Mouse (Mus musculus): Measurements from ENCODE around the gene Trpc7. TPM values are rescaled to one million over a fixed set of nuclear protein-coding genes. Genes with fewer than 3 reads are reported as not detected.

Trpc7 gene
- polyA plus RNA-seq, 1 experiment from 2014 or later = not detected

- H3K27me3 ChIP-seq (ENCODE audit: poor library complexity, severe bottlenecking) = no peaks in the 10 kb centered on the region
- H3K4me1 ChIP-seq = no peaks in the 10 kb centered on the region
- no peak overlapping the region for H3K27ac ChIP-seq
- 75% methylated on average over 6 of the region's 6 CpGs for WGBS
- H3K4me3 ChIP-seq = no peak overlapping the region
- H3K36me3 ChIP-seq (replicated peaks) = peaks cover 100% of the 10 kb centered on the region
- DNase-seq (ENCODE audit: extremely low spot score, low spot score) = no peak
- no peaks in the 10 kb centered on the region for H3K9me3 ChIP-seq
These were observed 160.4 kb downstream of the Trpc7 start for GRCm38 (mm10) chr13:56735212-56735875.

- H3K4me1 ChIP-seq = no peaks in the 10 kb centered on the region
- H3K27ac ChIP-seq = no peak overlapping the region
- WGBS = 87% methylated on average over 4 of the region's 4 CpGs
- H3K9me3 ChIP-seq = no peaks in the 10 kb centered on the region
- H3K36me3 ChIP-seq (replicated peaks) = peaks cover 100% of the 10 kb centered on the region
- DNase-seq (ENCODE audit: extremely low spot score, low spot score) = no peak
- H3K27me3 ChIP-seq (ENCODE audit: poor library complexity, severe bottlenecking) = no peaks in the 10 kb centered on the region
- no peak overlapping the region for H3K4me3 ChIP-seq
These were observed 161.2 kb downstream of the Trpc7 start for GRCm38 (mm10) chr13:56734617-56735016.

- H3K4me1 ChIP-seq = peaks cover 7% of the 10 kb centered on the region; the same call in 1 of the 2 replicates
- no peak overlapping the region for H3K27ac ChIP-seq
- DNase-seq (ENCODE audit: extremely low spot score, low spot score) = no peak
- no peak overlapping the region for H3K4me3 ChIP-seq
- H3K9me3 ChIP-seq = no peaks in the 10 kb centered on the region
- peaks cover 100% of the 10 kb centered on the region for H3K36me3 ChIP-seq (replicated peaks)
- WGBS = 96% methylated on average over 7 of the region's 7 CpGs
- no peaks in the 10 kb centered on the region for H3K27me3 ChIP-seq (ENCODE audit: poor library complexity, severe bottlenecking)
These were observed 166.7 kb downstream of the Trpc7 start for GRCm38 (mm10) chr13:56729046-56729445.

GRCm38 (mm10) chr13:56726551-56726950 lies 169.2 kb downstream of the Trpc7 start:
- H3K27ac ChIP-seq = no peak overlapping the region
- no peaks in the 10 kb centered on the region for H3K9me3 ChIP-seq
- 96% methylated on average over 4 of the region's 4 CpGs for WGBS
- H3K36me3 ChIP-seq (replicated peaks) = peaks cover 93% of the 10 kb centered on the region
- no peaks in the 10 kb centered on the region for H3K27me3 ChIP-seq (ENCODE audit: poor library complexity, severe bottlenecking)
- H3K4me1 ChIP-seq = peaks cover 7% of the 10 kb centered on the region; the same call in 1 of the 2 replicates
- DNase-seq (ENCODE audit: extremely low spot score, low spot score) = no peak
- H3K4me3 ChIP-seq = no peak overlapping the region

Other genes with a start within 250 kb of the Trpc7 start
- gene Smad5, start 193.0 kb downstream of the Trpc7 start, polyA plus RNA-seq (2016; fragmentation: Nextera tagmentation; extraction: Ambion mirVana) = 35.7 and 36.1 TPM in 2 replicates
- gene Gm45623, start 142.2 kb downstream of the Trpc7 start, polyA plus RNA-seq (2016; fragmentation: Nextera tagmentation; extraction: Ambion mirVana) = not detected in 2 replicates

Data from forebrain, embryonic 10.5 days (tissue).